Mouse (Mus musculus): ENCODE data around the gene Prr14l. TPM values are rescaled to one million over a fixed set of nuclear protein-coding genes. Genes with fewer than 3 reads are reported as not detected.
"Not testable (repeated sequence)": the region's sequence is repeated elsewhere in the genome, so short reads cannot be mapped to it uniquely, and the experiment has no call there.

Gene Prr14l
- polyA plus RNA-seq, 1 experiment from 2014 or later = 14.1 TPM

GRCm38 (mm10) chr5:32747650-32748375, 106.2 kb downstream of the Prr14l start:
- H3K9me3 ChIP-seq (ENCODE audit: control insufficient read depth, low read length) = no peaks in the 10 kb centered on the region
- H3K27me3 ChIP-seq (ENCODE audit: control insufficient read depth, insufficient read depth, low read length) = no peaks in the 10 kb centered on the region
- H3K27ac ChIP-seq (replicated peaks in 1 of 2; ENCODE audit: control insufficient read depth in 1 of 2, insufficient read depth in 1 of 2, low read depth in 2 of 2, low read length in 2 of 2) = no peak overlapping the region
- H3K4me3 ChIP-seq (ENCODE audit: control insufficient read depth in 1 of 2, insufficient read depth in 1 of 2, low read depth in 1 of 2, low read length in 2 of 2) = no peak overlapping the region
- H3K9ac ChIP-seq (ENCODE audit: low read length) = no peak overlapping the region
- H3K36me3 ChIP-seq (ENCODE audit: control insufficient read depth, insufficient read depth, low read length) = peaks cover 5% of the 10 kb centered on the region; the same call in 1 of the 2 replicates
- no peak for ATAC-seq (ENCODE audit: insufficient number of reproducible peaks, insufficient read depth, low FRiP score, low read depth)
- H3K4me1 ChIP-seq (ENCODE audit: control insufficient read depth in 2 of 2, insufficient read depth in 2 of 2, low read length in 2 of 2) = peaks cover 4 to 18% of the 10 kb centered on the region in 2 experiments; a peak in 3 of 4 replicates
- WGBS = 64% methylated on average over 6 of the region's 6 CpGs
- no peak overlapping the region for H3K4me2 ChIP-seq (ENCODE audit: low read length)

DNA sequence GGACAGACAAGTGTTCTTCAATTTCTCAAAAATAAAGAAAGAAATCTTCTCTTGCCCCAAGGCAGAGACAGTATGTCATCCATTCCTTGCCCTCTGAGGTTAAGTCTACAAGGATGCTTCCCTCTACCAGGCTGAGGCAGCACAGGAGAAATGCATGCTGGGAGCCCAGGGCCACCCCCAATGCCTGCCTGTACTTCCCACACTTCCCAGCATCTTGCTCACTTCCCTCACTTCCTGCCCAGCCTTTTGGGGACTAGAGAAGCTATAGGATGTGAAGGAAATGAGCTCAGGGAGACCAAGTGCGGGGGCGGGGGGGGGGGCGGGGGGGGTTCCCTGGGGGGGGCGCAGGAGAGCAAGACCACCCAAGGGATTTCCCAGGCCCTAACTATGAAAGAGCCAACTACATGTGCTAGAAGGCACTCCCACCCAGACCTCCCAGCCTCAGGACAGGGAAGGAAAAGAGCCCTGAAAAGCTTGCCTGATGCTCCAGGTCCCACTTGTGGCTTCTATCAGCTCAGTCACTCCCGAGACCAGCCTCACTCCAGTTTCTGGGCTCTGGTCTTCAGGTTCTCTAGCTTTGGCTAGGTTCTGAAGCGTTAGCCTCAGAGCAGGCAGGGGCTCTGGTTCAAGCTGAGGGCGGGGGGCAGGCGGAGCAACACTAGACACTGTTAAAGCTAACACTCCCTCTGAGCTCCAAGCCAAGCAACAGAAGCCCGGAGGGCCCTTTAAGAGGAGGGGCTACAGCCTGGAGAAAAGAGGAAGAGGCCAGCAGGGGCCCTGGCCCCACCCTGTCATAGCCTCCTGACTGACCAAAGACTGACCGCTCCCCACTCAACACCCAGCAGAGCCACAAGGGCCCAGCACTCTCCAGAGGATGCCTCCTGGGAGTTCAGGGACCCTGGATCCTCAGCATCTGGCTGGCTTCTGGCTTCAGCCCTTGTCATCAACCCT, 108.1 kb downstream of the Prr14l start:
- Histone ChIP-seq H3K27ac (replicated peaks in 1 of 2; ENCODE audit: control insufficient read depth in 1 of 2, insufficient read depth in 1 of 2, low read depth in 2 of 2, low read length in 2 of 2) (peak overlapping the region; percentile 84 to 89), H3K36me3 (ENCODE audit: control insufficient read depth, insufficient read depth, low read length) (peaks cover 5% of the 10 kb centered on the region; the same call in 1 of the 2 replicates), H3K9ac (ENCODE audit: low read length) (peak overlapping the region; percentile 76), H3K9me3 (ENCODE audit: control insufficient read depth, low read length) (no peaks in the 10 kb centered on the region), H3K27me3 (ENCODE audit: control insufficient read depth, insufficient read depth, low read length) (no peaks in the 10 kb centered on the region), H3K4me3 (ENCODE audit: control insufficient read depth in 1 of 2, insufficient read depth in 1 of 2, low read depth in 1 of 2, low read length in 2 of 2) (peak overlapping the region; percentile 52 to 55), H3K4me2 (ENCODE audit: low read length) (peak overlapping the region; percentile 70), H3K4me1 (ENCODE audit: control insufficient read depth in 2 of 2, insufficient read depth in 2 of 2, low read length in 2 of 2) (peaks cover 4 to 18% of the 10 kb centered on the region in 2 experiments; a peak in 3 of 4 replicates)
- peak; percentile 89 for ATAC-seq (ENCODE audit: insufficient number of reproducible peaks, insufficient read depth, low FRiP score, low read depth)
- WGBS = 3% methylated on average over 10 of the region's 10 CpGs

DNA sequence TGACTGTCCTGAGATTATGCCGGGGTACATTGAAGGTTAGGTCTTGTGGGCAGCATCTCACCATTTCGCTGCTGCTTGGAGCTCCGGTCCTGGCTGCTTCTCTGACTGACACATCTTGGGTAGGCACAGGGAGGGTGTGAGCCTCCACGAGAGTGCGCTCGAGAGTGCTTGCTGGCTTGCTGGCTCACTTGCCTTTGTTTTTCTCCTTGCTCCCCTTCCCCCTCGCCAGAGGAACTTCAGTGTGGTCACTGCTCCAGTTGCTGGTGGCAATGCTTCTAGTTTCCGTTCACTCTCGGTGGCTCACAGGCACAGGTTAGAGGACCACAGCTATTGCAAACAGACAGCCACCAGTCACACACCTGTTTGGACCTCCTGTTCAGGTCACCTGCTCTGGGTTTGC, 111.9 kb downstream of the Prr14l start:
- no peak overlapping the region for H3K27ac ChIP-seq (replicated peaks in 1 of 2; ENCODE audit: control insufficient read depth in 1 of 2, insufficient read depth in 1 of 2, low read depth in 2 of 2, low read length in 2 of 2)
- ATAC-seq (ENCODE audit: insufficient number of reproducible peaks, insufficient read depth, low FRiP score, low read depth) = no peak
- H3K36me3 ChIP-seq (ENCODE audit: control insufficient read depth, insufficient read depth, low read length) = peaks cover 17% of the 10 kb centered on the region; the same call in 1 of the 2 replicates
- H3K4me3 ChIP-seq (ENCODE audit: control insufficient read depth in 1 of 2, insufficient read depth in 1 of 2, low read depth in 1 of 2, low read length in 2 of 2) = no peak overlapping the region
- H3K9ac ChIP-seq (ENCODE audit: low read length) = no peak overlapping the region
- H3K4me2 ChIP-seq (ENCODE audit: low read length) = no peak overlapping the region
- no peaks in the 10 kb centered on the region for H3K9me3 ChIP-seq (ENCODE audit: control insufficient read depth, low read length)
- H3K27me3 ChIP-seq (ENCODE audit: control insufficient read depth, insufficient read depth, low read length) = no peaks in the 10 kb centered on the region
- H3K4me1 ChIP-seq (ENCODE audit: control insufficient read depth in 2 of 2, insufficient read depth in 2 of 2, low read length in 2 of 2) = peaks cover 4 to 18% of the 10 kb centered on the region in 2 experiments; a peak in 3 of 4 replicates
- WGBS = 67% methylated on average over 9 of the region's 9 CpGs

DNA sequence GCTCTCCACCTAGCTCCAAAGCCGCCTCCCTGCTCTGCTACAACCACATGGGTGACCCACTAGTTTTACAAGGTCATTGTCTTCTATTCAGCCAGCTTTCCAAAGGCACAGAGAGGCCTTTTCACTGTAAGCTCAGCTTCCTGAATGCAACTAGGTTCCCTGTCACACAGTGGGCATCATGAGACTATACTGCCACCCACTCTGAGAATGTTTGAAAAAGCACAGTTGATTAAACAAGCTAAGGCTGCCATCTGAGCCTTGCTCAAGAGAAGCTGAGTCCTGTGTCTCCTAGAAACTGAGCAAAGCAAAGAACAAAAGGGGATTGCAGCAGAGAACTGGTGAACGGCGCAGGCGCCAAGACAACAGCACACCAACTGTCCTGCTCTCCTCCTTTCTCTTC, 112.7 kb downstream of the Prr14l start:
- peaks cover 19% of the 10 kb centered on the region; the same call in 1 of the 2 replicates for H3K36me3 ChIP-seq (ENCODE audit: control insufficient read depth, insufficient read depth, low read length)
- not testable (repeated sequence) for H3K9ac ChIP-seq (ENCODE audit: low read length); ATAC-seq (ENCODE audit: insufficient number of reproducible peaks, insufficient read depth, low FRiP score, low read depth); H3K9me3 ChIP-seq (ENCODE audit: control insufficient read depth, low read length); H3K4me2 ChIP-seq (ENCODE audit: low read length); H3K4me3 ChIP-seq (ENCODE audit: control insufficient read depth in 1 of 2, insufficient read depth in 1 of 2, low read depth in 1 of 2, low read length in 2 of 2); H3K27me3 ChIP-seq (ENCODE audit: control insufficient read depth, insufficient read depth, low read length); H3K27ac ChIP-seq (replicated peaks in 1 of 2; ENCODE audit: control insufficient read depth in 1 of 2, insufficient read depth in 1 of 2, low read depth in 2 of 2, low read length in 2 of 2)
- WGBS = 85% methylated on average over 4 of the region's 4 CpGs
- H3K4me1 ChIP-seq (ENCODE audit: control insufficient read depth in 2 of 2, insufficient read depth in 2 of 2, low read length in 2 of 2) = peaks cover 4 to 15% of the 10 kb centered on the region in 2 experiments; a peak in 3 of 4 replicates

GRCm38 (mm10) chr5:32740850-32741249, 113.2 kb downstream of the Prr14l start:
- not testable (repeated sequence) for ATAC-seq (ENCODE audit: insufficient number of reproducible peaks, insufficient read depth, low FRiP score, low read depth); H3K4me2 ChIP-seq (ENCODE audit: low read length); H3K27ac ChIP-seq (replicated peaks in 1 of 2; ENCODE audit: control insufficient read depth in 1 of 2, insufficient read depth in 1 of 2, low read depth in 2 of 2, low read length in 2 of 2); H3K9me3 ChIP-seq (ENCODE audit: control insufficient read depth, low read length); H3K4me3 ChIP-seq (ENCODE audit: control insufficient read depth in 1 of 2, insufficient read depth in 1 of 2, low read depth in 1 of 2, low read length in 2 of 2); H3K27me3 ChIP-seq (ENCODE audit: control insufficient read depth, insufficient read depth, low read length); H3K9ac ChIP-seq (ENCODE audit: low read length)
- H3K36me3 ChIP-seq (ENCODE audit: control insufficient read depth, insufficient read depth, low read length) = peaks cover 19% of the 10 kb centered on the region; the same call in 1 of the 2 replicates
- peaks cover 4 to 11% of the 10 kb centered on the region in 2 experiments; a peak in 3 of 4 replicates for H3K4me1 ChIP-seq (ENCODE audit: control insufficient read depth in 2 of 2, insufficient read depth in 2 of 2, low read length in 2 of 2)
- 89% methylated on average over 8 of the region's 8 CpGs for WGBS

GRCm38 (mm10) chr5:32740138-32740537, 113.9 kb downstream of the Prr14l start:
- Histone ChIP-seq H3K36me3 (ENCODE audit: control insufficient read depth, insufficient read depth, low read length) (peaks cover 24% of the 10 kb centered on the region), H3K4me3 (ENCODE audit: control insufficient read depth in 1 of 2, insufficient read depth in 1 of 2, low read depth in 1 of 2, low read length in 2 of 2) (no peak overlapping the region)
- WGBS = 89% methylated on average over 3 of the region's 3 CpGs

More at GRCm38 (mm10) chr5:32740138-32740537, 113.9 kb downstream of the Prr14l start:
- no peak overlapping the region for H3K4me2 ChIP-seq (ENCODE audit: low read length)
- ATAC-seq (ENCODE audit: insufficient number of reproducible peaks, insufficient read depth, low FRiP score, low read depth) = no peak
- H3K27me3 ChIP-seq (ENCODE audit: control insufficient read depth, insufficient read depth, low read length) = no peaks in the 10 kb centered on the region
- no peaks in the 10 kb centered on the region for H3K9me3 ChIP-seq (ENCODE audit: control insufficient read depth, low read length)
- H3K9ac ChIP-seq (ENCODE audit: low read length) = no peak overlapping the region
- H3K27ac ChIP-seq (replicated peaks in 1 of 2; ENCODE audit: control insufficient read depth in 1 of 2, insufficient read depth in 1 of 2, low read depth in 2 of 2, low read length in 2 of 2) = no peak overlapping the region
- H3K4me1 ChIP-seq (ENCODE audit: control insufficient read depth in 2 of 2, insufficient read depth in 2 of 2, low read length in 2 of 2) = peaks cover under 1 to 5% of the 10 kb centered on the region in 2 experiments; a peak in 3 of 4 replicates
